Mouse (Mus musculus): ENCODE data around the gene Ccdc38. TPM values are rescaled to one million over a fixed set of nuclear protein-coding genes. Genes with fewer than 3 reads are reported as not detected.
A peak's percentile ranks its signal among the peaks of the same experiment; 100 is the strongest.

Ccdc38 gene
- total RNA-seq, 2 experiments from 2014 or later, result not detected

- no peak for DNase-seq (ENCODE audit: low spot score in 2 of 2)
- intact Hi-C loops (cut with DNase I), result no loop called here
Measured at GRCm38 (mm10) chr10:93596641-93597040, 56.2 kb downstream of the Ccdc38 start.

GRCm38 (mm10) chr10:93602309-93602708 is 61.9 kb downstream of the Ccdc38 start:
- intact Hi-C loops (cut with DNase I), result no loop called here
- no peak for DNase-seq (ENCODE audit: low spot score in 2 of 2)

- intact Hi-C loops (cut with DNase I), result no loop called here
Measured at GRCm38 (mm10) chr10:93603256-93603655, 62.8 kb downstream of the Ccdc38 start.

GRCm38 (mm10) chr10:93606326-93606725 is 65.9 kb downstream of the Ccdc38 start:
- intact Hi-C loops (cut with DNase I), result no loop called here
- DNase-seq (ENCODE audit: low spot score in 2 of 2), result no peak

More at GRCm38 (mm10) chr10:93603256-93603655, 62.8 kb downstream of the Ccdc38 start:
- no peak for DNase-seq (ENCODE audit: low spot score in 2 of 2)

- no peak for DNase-seq (ENCODE audit: low spot score in 2 of 2)
- intact Hi-C loops (cut with DNase I), result no loop called here
Measured at GRCm38 (mm10) chr10:93608051-93608450, 67.6 kb downstream of the Ccdc38 start.

GRCm38 (mm10) chr10:93609236-93609635 is 68.8 kb downstream of the Ccdc38 start:
- no peak for DNase-seq (ENCODE audit: low spot score in 2 of 2)
- intact Hi-C loops (cut with DNase I), result no loop called here

- no peak for DNase-seq (ENCODE audit: low spot score in 2 of 2)
- intact Hi-C loops (cut with DNase I), result loop anchor here (2.0 to 5.0 kb wide), 3 partner anchors 151 to 202 kb away; no protein-coding TSS in a partner anchor
Measured at GRCm38 (mm10) chr10:93610896-93611295, 70.5 kb downstream of the Ccdc38 start.

- intact Hi-C loops (cut with DNase I), result loop anchor here (2.0 to 5.0 kb wide), 3 partner anchors 151 to 201 kb away; no protein-coding TSS in a partner anchor
- peak in 1 of 2 experiments; percentile 37 for DNase-seq (ENCODE audit: low spot score in 2 of 2)
Measured at GRCm38 (mm10) chr10:93611419-93612007, 71.1 kb downstream of the Ccdc38 start.

GRCm38 (mm10) chr10:93614850-93615249 is 74.4 kb downstream of the Ccdc38 start:
- intact Hi-C loops (cut with DNase I), result loop anchor here (5.0 kb wide), 2 partner anchors 147 to 162 kb away; no protein-coding TSS in a partner anchor
- no peak for DNase-seq (ENCODE audit: low spot score in 2 of 2)

GRCm38 (mm10) chr10:93620438-93621179 is 80.2 kb downstream of the Ccdc38 start:
- intact Hi-C loops (cut with DNase I), result no loop called here
- no peak for DNase-seq (ENCODE audit: low spot score in 2 of 2)

- DNase-seq (ENCODE audit: low spot score in 2 of 2), result no peak
- intact Hi-C loops (cut with DNase I), result no loop called here
Measured at GRCm38 (mm10) chr10:93623725-93624124, 83.3 kb downstream of the Ccdc38 start.

GRCm38 (mm10) chr10:93624151-93624550 is 83.7 kb downstream of the Ccdc38 start:
- intact Hi-C loops (cut with DNase I), result no loop called here
- DNase-seq (ENCODE audit: low spot score in 2 of 2), result no peak

GRCm38 (mm10) chr10:93630310-93630709 is 89.9 kb downstream of the Ccdc38 start:
- DNase-seq (ENCODE audit: low spot score in 2 of 2), result no peak
- intact Hi-C loops (cut with DNase I), result no loop called here

GRCm38 (mm10) chr10:93632086-93632485 is 91.7 kb downstream of the Ccdc38 start:
- no peak for DNase-seq (ENCODE audit: low spot score in 2 of 2)
- intact Hi-C loops (cut with DNase I), result no loop called here

- peak in 1 of 2 experiments; percentile 18 for DNase-seq (ENCODE audit: low spot score in 2 of 2)
Measured at GRCm38 (mm10) chr10:93633563-93633962, 93.1 kb downstream of the Ccdc38 start.

More at GRCm38 (mm10) chr10:93633563-93633962, 93.1 kb downstream of the Ccdc38 start:
- intact Hi-C loops (cut with DNase I), result no loop called here

Other genes with a start within 250 kb of the Ccdc38 start
- gene Elk3, start 229.5 kb upstream of the Ccdc38 start, total RNA-seq (2021), result 10 to 100 TPM in 1 of 2 experiments, 1 to 10 TPM in 1; 9.4 to 11.4 TPM
- gene Lta4h, start 87.2 kb upstream of the Ccdc38 start, total RNA-seq (2021), result 10 to 100 TPM; 50.8 to 61.6 TPM
- under 1 TPM in 1 of 2 experiments, not detected in 1; 0.48 TPM for gene Hal, start 51.9 kb upstream of the Ccdc38 start, total RNA-seq (2021)
- gene Amdhd1, start 599 bp upstream of the Ccdc38 start, total RNA-seq (2021), result under 1 TPM; 0.37 to 0.75 TPM
- gene Snrpf, start 49.1 kb downstream of the Ccdc38 start, total RNA-seq (2021), result 10 to 100 TPM; 14.9 to 17.3 TPM
- 10 to 100 TPM in 1 of 2 experiments, 1 to 10 TPM in 1; 9.6 to 13.2 TPM for gene Ntn4, start 100.0 kb downstream of the Ccdc38 start, total RNA-seq (2021)